Mouse (Mus musculus) testis, adult 2 months (tissue): ENCODE data around the gene Dyrk3. TPM values are rescaled to one million over a fixed set of nuclear protein-coding genes. Genes with fewer than 3 reads are reported as not detected.

Source experiments
- H3K27ac ChIP-seq: fragments of 200-500 bp; 2 replicates; pipeline ENCODE4 v1.5.1; 2012; ENCODE audit warnings: low read depth, low read length; ENCODE audit not compliant: control insufficient read depth, insufficient read depth
- H3K27me3 ChIP-seq: fragments of 200-500 bp; 2 replicates; pipeline ENCODE4 v1.6.1; 2012; ENCODE audit warnings: mild to moderate bottlenecking, low read length, moderate library complexity; ENCODE audit not compliant: control insufficient read depth, insufficient read depth
- H3K36me3 ChIP-seq: fragments of 200-500 bp; 2 replicates; pipeline ENCODE4 v1.6.1; 2012; ENCODE audit warnings: mild to moderate bottlenecking, low read length; ENCODE audit not compliant: control insufficient read depth, insufficient read depth
- H3K4me1 ChIP-seq: fragments of 200-500 bp; 2 replicates; pipeline ENCODE4 v1.6.1; 2012; ENCODE audit warnings: low read length; ENCODE audit not compliant: control insufficient read depth, insufficient read depth
- H3K4me3 ChIP-seq: fragments of 200-500 bp; 2 replicates; pipeline ENCODE4 v1.5.1; 2012; ENCODE audit warnings: low read depth, mild to moderate bottlenecking, low read length, moderate library complexity, mixed read lengths; ENCODE audit not compliant: control insufficient read depth
- CTCF ChIP-seq: fragments of 200-500 bp; IDR thresholded peaks from 2 replicates; pipeline ENCODE4 v1.5.1; 2012; ENCODE audit warnings: low read depth, mild to moderate bottlenecking, inconsistent platforms, low read length, moderate library complexity; ENCODE audit not compliant: control insufficient read depth, insufficient read depth, insufficient replicate concordance
- POLR2A ChIP-seq: fragments of 200-500 bp; IDR thresholded peaks from 2 replicates; pipeline ENCODE4 v1.6.1; 2012; ENCODE audit warnings: low read depth, mild to moderate bottlenecking, inconsistent platforms, low read length, moderate library complexity; ENCODE audit not compliant: control insufficient read depth
- polyA plus RNA-seq: library from polyadenylated mRNA; depleted of rRNA; stranded (reverse); fragments of >200 nt; gene quantifications from 2 replicates; pipeline ENCODE4 v1.2.3, GENCODE M21; 2012

The Dyrk3 gene
- polyA plus RNA-seq, 1 experiment = 102 TPM

DNA sequence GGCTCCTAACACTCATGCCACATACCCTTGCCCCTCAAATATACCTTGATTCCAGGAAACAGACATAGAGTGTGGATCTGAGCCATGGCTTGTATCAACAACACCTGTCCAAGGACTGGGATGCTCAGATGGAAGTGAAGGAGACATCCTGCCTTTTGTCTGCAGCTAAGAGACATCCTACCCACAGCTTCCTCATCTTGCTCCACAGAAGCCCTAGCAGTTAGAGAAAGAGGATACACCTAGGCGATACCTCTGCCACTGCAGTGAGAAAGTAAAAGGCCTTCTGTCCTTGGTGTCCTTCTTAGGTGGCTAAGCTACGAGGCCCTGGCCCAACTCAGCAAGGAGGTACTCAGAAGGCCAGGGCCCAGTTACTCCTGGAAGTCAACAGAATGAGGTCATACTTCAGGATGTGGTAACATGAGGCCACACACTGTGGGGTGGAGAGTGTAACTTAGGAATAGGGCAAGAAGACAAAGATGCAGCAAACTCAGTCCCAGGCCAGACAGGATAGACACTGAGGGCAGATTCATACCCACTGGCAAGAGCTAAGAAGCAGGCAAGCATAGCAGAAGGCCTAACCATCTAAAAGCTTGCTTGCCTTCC, 48.5 kb downstream of the Dyrk3 start:
- H3K27ac ChIP-seq = no peak overlapping the region
- no peak overlapping the region for H3K4me3 ChIP-seq
- TF ChIP-seq CTCF (no peak), POLR2A (no peak)
- H3K27me3 ChIP-seq = no peaks in the 10 kb centered on the region
- H3K36me3 ChIP-seq = no peaks in the 10 kb centered on the region
- H3K4me1 ChIP-seq = no peaks in the 10 kb centered on the region; the same call in 1 of the 2 replicates

DNA sequence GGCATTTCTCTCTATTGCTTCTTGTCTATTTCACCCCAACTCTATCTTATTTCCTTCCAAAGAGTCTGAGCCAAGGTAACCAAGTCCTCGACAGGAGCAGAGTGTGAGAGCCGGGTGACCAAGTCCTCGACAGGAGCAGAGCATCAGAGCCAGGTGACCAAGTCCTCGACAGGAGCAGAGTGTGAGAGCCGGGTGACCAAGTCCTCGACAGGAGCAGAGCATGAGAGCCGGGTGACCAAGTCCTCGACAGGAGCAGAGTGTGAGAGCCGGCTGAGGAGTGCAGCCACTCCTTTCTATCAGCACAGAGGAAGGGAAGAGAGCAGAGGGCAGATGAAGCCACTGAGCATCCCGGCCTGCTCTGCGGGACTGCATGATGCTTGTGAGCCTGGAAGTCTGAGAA, 49.6 kb downstream of the Dyrk3 start:
- no peak overlapping the region for H3K27ac ChIP-seq
- H3K36me3 ChIP-seq = no peaks in the 10 kb centered on the region
- no peak overlapping the region for H3K4me3 ChIP-seq
- no peaks in the 10 kb centered on the region for H3K27me3 ChIP-seq
- TF ChIP-seq POLR2A = no peak
- no peak for TF ChIP-seq CTCF
- peaks cover 3% of the 10 kb centered on the region; the same call in 1 of the 2 replicates for H3K4me1 ChIP-seq

DNA sequence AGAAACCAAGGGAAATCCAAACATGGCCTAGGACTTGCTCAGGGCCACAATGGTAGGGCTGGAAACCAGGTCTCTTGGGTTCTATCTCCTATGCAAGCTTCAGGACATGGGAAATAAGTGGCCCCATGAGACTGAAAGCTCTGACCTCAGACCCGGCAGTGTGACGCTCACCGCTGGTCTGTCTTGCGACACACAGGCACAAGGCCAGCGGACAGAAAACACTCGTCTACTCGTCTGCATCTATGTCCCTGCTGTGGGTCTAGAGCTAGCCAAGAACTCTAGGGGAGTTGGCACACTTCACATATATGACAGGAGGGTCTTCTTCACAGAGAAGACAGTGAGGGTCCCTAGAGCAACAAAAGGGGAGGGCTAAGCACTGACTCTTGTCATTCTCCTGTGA, 51.2 kb downstream of the Dyrk3 start:
- Histone ChIP-seq H3K4me1 (peaks cover 3% of the 10 kb centered on the region; the same call in 1 of the 2 replicates), H3K27me3 (no peaks in the 10 kb centered on the region), H3K36me3 (no peaks in the 10 kb centered on the region), H3K27ac (no peak overlapping the region), H3K4me3 (no peak overlapping the region)
- TF ChIP-seq CTCF = no peak
- no peak for TF ChIP-seq POLR2A

- no peak overlapping the region for H3K27ac ChIP-seq
- no peaks in the 10 kb centered on the region for H3K36me3 ChIP-seq
- H3K4me1 ChIP-seq = peaks cover 3% of the 10 kb centered on the region; the same call in 1 of the 2 replicates
- H3K4me3 ChIP-seq = no peak overlapping the region
- TF ChIP-seq CTCF (no peak), POLR2A (no peak)
- no peaks in the 10 kb centered on the region for H3K27me3 ChIP-seq
Measured at GRCm38 (mm10) chr1:131085957-131086739, 52.0 kb downstream of the Dyrk3 start.

DNA sequence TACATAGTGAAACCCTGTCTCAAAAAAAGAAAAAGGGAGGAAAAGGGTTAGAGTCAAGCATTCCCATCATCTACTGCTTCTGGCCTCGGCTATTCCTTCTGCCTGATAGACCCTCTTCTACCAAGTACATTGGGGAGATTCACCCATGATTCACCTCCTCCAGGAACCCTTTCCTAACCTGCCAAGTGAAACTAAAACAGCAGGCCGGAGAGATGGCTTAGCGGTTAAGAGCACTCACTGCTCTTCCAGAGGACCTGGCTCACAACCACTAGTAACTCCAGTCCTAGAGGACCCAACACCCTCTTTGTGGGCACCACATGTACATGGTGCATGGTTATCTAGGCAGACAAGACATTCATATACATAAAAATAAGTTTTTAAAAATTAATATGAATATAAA, 52.9 kb downstream of the Dyrk3 start:
- H3K27ac ChIP-seq = no peak overlapping the region
- no peak overlapping the region for H3K4me3 ChIP-seq
- no peaks in the 10 kb centered on the region for H3K36me3 ChIP-seq
- H3K27me3 ChIP-seq = no peaks in the 10 kb centered on the region
- H3K4me1 ChIP-seq = peaks cover 3% of the 10 kb centered on the region; the same call in 1 of the 2 replicates
- no peak for TF ChIP-seq CTCF

DNA sequence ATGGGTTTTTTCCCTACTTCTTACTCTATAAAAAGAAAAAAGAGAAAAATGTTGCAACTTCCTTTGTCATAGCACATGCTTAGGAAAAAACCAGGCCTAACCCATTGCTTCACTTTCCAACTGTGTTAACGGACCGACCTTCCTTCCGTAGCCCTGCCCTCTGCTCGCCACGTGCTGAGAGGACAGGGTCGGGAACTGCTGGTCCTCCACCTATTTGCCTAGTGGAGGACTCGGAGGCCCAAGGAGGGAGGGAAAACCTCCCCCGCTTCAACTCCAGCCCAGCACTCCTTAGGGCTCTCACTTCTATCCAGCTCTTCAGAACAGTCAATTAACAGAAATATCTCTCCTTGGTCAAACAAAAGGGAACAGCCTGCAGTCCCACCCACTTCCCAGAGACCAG, 53.9 kb downstream of the Dyrk3 start:
- no peaks in the 10 kb centered on the region for H3K36me3 ChIP-seq
- peaks cover 3% of the 10 kb centered on the region; the same call in 1 of the 2 replicates for H3K4me1 ChIP-seq
- H3K27ac ChIP-seq = no peak overlapping the region
- no peak for TF ChIP-seq POLR2A
- no peak for TF ChIP-seq CTCF
- no peak overlapping the region for H3K4me3 ChIP-seq
- H3K27me3 ChIP-seq = no peaks in the 10 kb centered on the region

DNA sequence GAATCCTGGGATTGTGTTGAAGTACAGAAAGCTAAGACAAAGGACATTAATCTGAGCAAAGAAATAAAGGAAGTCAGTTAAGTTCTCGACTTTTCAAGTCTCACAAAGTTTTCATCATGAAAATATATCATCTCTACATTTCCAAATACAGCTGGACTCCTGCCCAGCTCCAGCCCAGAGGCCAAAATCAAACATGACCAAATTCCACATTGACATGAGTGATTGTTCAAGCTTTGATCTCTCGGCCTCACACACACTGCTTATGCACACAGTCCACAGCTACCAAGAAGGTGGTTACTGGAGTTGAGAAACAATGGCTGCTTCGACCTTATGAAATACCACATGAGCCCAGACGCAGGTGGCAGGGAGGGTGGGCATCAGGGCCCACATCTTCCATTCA, 54.5 kb downstream of the Dyrk3 start:
- Histone ChIP-seq H3K27ac (no peak overlapping the region), H3K4me1 (peaks cover 3% of the 10 kb centered on the region; the same call in 1 of the 2 replicates), H3K36me3 (no peaks in the 10 kb centered on the region), H3K4me3 (no peak overlapping the region), H3K27me3 (no peaks in the 10 kb centered on the region)
- TF ChIP-seq CTCF = no peak
- no peak for TF ChIP-seq POLR2A
